Mouse (Mus musculus): ENCODE data around the gene Ezh1. TPM values are rescaled to one million over a fixed set of nuclear protein-coding genes. Genes with fewer than 3 reads are reported as not detected.
A peak's percentile ranks its signal among the peaks of the same experiment; 100 is the strongest.

Ezh1 gene
- total and polyA plus RNA-seq, 2 experiments from 2014 or later = 25.4 to 40.0 TPM

GRCm38 (mm10) chr11:101263989-101264280 is 37.7 kb upstream of the Ezh1 start:
- Histone ChIP-seq H3K27ac (ENCODE audit: low read depth, low read length) (no peak overlapping the region), H3K4me1 (ENCODE audit: insufficient read depth, low read length) (peaks cover 11% of the 10 kb centered on the region; the same call in 1 of the 2 replicates), H3K4me2 (ENCODE audit: low read depth, low read length, poor library complexity, severe bottlenecking) (no peak overlapping the region), H3K27me3 (ENCODE audit: insufficient read depth, low read length) (peaks cover 32% of the 10 kb centered on the region), H3K9ac (replicated peaks; ENCODE audit: low read length, poor library complexity, severe bottlenecking) (no peak overlapping the region), H3K36me3 (ENCODE audit: insufficient read depth, low read length) (no peaks in the 10 kb centered on the region; the same call in 1 of the 2 replicates), H3K9me3 (ENCODE audit: low read length) (no peaks in the 10 kb centered on the region), H3K4me3 (ENCODE audit: low read depth, low read length) (no peak overlapping the region)
- TF ChIP-seq CTCF (IDR thresholded peaks at IDR 0.05) = no peak
- WGBS = 7% methylated on average over 3 of the region's 3 CpGs
- no peak for ATAC-seq (ENCODE audit: low FRiP score)
- no peak for DNase-seq (ENCODE audit: low spot score)

DNA sequence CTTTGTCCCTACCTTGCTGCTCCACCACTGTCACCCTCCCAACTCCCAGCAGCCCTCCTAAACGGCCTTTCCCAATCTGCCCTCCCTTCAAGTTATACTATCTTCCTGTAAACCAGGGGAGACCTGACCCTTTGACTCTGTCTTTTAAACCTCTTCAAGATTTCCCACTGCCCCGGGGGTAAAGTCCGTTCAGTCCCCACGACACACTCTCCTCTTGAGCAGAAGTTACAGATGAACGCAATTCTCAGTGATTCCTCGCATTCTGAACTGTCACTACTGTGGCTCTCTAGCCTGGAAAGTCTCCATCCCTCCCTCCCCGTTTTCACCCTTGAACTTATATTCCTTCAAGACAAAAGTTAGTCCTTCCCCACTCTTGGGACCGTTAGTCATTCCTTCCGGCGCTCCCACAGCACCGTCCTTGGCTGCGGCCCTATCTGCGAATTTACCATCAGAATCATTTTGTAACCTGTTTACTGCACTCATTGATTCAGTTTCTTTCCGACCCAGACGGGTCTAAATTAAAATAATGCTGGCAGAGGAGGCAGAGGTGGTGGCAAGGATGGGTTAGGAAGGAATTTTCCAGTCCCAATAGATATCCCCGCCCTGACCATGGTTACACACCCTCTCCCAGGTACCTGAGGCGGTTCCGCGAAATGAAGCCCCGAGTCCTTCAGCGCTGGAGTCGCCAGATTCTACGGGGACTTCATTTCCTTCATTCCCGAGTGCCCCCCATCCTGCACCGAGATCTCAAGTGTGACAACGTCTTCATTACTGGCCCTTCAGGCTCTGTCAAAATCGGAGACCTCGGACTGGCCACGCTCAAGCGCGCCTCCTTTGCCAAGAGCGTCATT is 37.1 kb upstream of the Ezh1 start:
- DNase-seq (ENCODE audit: low spot score) = no peak
- Histone ChIP-seq H3K36me3 (ENCODE audit: insufficient read depth, low read length) (no peaks in the 10 kb centered on the region; the same call in 1 of the 2 replicates), H3K4me1 (ENCODE audit: insufficient read depth, low read length) (peaks cover 11% of the 10 kb centered on the region; the same call in 1 of the 2 replicates), H3K9me3 (ENCODE audit: low read length) (no peaks in the 10 kb centered on the region), H3K9ac (replicated peaks; ENCODE audit: low read length, poor library complexity, severe bottlenecking) (no peak overlapping the region), H3K27ac (ENCODE audit: low read depth, low read length) (no peak overlapping the region), H3K4me3 (ENCODE audit: low read depth, low read length) (no peak overlapping the region), H3K4me2 (ENCODE audit: low read depth, low read length, poor library complexity, severe bottlenecking) (no peak overlapping the region), H3K27me3 (ENCODE audit: insufficient read depth, low read length) (peaks cover 32% of the 10 kb centered on the region)
- TF ChIP-seq CTCF (IDR thresholded peaks at IDR 0.05) = no peak
- 7% methylated on average over 32 of the region's 32 CpGs for WGBS
- no peak for ATAC-seq (ENCODE audit: low FRiP score)

- H3K9ac ChIP-seq (replicated peaks; ENCODE audit: low read length, poor library complexity, severe bottlenecking) = no peak overlapping the region
- peaks cover 11% of the 10 kb centered on the region; the same call in 1 of the 2 replicates for H3K4me1 ChIP-seq (ENCODE audit: insufficient read depth, low read length)
- WGBS = 1% methylated on average over 24 of the region's 24 CpGs
- ATAC-seq (ENCODE audit: low FRiP score) (no peak), DNase-seq (ENCODE audit: low spot score) (no peak)
- H3K4me3 ChIP-seq (ENCODE audit: low read depth, low read length) = no peak overlapping the region
- H3K27ac ChIP-seq (ENCODE audit: low read depth, low read length) = no peak overlapping the region
- peaks cover 32% of the 10 kb centered on the region for H3K27me3 ChIP-seq (ENCODE audit: insufficient read depth, low read length)
- 0 out of 2 replicates have a peak overlapping the region, but pooled peaks have one; percentile 4 for H3K4me2 ChIP-seq (ENCODE audit: low read depth, low read length, poor library complexity, severe bottlenecking)
- peaks cover 4% of the 10 kb centered on the region; the same call in 1 of the 2 replicates for H3K36me3 ChIP-seq (ENCODE audit: insufficient read depth, low read length)
- TF ChIP-seq CTCF (IDR thresholded peaks at IDR 0.05) = no peak
- H3K9me3 ChIP-seq (ENCODE audit: low read length) = no peaks in the 10 kb centered on the region
These were observed 36.2 kb upstream of the Ezh1 start for GRCm38 (mm10) chr11:101262272-101262967.

DNA sequence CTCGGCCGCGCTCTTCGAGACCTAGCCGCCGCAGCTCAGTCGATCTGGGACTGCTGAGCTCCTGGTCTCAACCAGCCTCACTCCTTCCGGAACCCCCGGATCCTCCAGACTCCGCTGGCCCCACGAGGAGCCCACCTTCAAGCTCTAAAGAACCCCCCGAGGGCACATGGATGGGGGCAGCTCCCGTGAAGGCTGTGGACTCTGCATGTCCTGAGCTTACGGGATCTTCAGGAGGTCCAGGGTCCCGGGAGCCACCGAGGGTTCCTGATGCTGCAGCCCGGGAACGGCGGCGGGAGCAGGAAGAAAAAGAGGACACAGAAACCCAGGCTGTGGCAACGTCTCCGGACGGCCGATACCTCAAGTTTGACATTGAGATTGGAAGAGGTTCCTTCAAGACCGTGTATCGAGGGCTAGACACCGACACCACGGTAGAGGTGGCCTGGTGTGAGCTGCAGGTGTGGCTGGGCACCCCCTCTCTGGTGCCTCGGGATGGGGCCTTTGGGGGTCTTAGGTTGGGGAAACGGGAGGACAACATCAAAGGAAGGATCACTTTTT is 34.6 kb upstream of the Ezh1 start:
- peaks cover 29% of the 10 kb centered on the region for H3K27me3 ChIP-seq (ENCODE audit: insufficient read depth, low read length)
- no peaks in the 10 kb centered on the region for H3K9me3 ChIP-seq (ENCODE audit: low read length)
- DNase-seq (ENCODE audit: low spot score) (no peak), ATAC-seq (ENCODE audit: low FRiP score) (0 out of 2 replicates have a peak, but pooled peaks have one; percentile 50)
- peak overlapping the region; percentile 45 for H3K4me3 ChIP-seq (ENCODE audit: low read depth, low read length)
- 1% methylated on average over 30 of the region's 30 CpGs for WGBS
- peaks cover 4% of the 10 kb centered on the region; the same call in 1 of the 2 replicates for H3K36me3 ChIP-seq (ENCODE audit: insufficient read depth, low read length)
- H3K27ac ChIP-seq (ENCODE audit: low read depth, low read length) = no peak overlapping the region
- peak overlapping the region; percentile 95 for H3K4me2 ChIP-seq (ENCODE audit: low read depth, low read length, poor library complexity, severe bottlenecking)
- peak overlapping the region; percentile 55 for H3K9ac ChIP-seq (replicated peaks; ENCODE audit: low read length, poor library complexity, severe bottlenecking)
- peaks cover 11% of the 10 kb centered on the region; the same call in 1 of the 2 replicates for H3K4me1 ChIP-seq (ENCODE audit: insufficient read depth, low read length)
- TF ChIP-seq CTCF (IDR thresholded peaks at IDR 0.05) = no peak

GRCm38 (mm10) chr11:101259948-101260825 is 33.9 kb upstream of the Ezh1 start, which contains the start of gene Wnk4:
Gene Wnk4, plus strand, starts transcription at chr11:101260567.
- WGBS = 0% methylated on average over 41 of the region's 43 CpGs
- ATAC-seq (ENCODE audit: low FRiP score) = peak; percentile 61; the same call in 1 of the 2 replicates
- H3K4me2 ChIP-seq (ENCODE audit: low read depth, low read length, poor library complexity, severe bottlenecking) = peak within 1 kb of the TSS; percentile 95
- peak; percentile 43 for DNase-seq (ENCODE audit: low spot score)
- peaks cover 26% of the 10 kb centered on the region for H3K27me3 ChIP-seq (ENCODE audit: insufficient read depth, low read length)
- no peak for TF ChIP-seq CTCF (IDR thresholded peaks at IDR 0.05)
- H3K4me1 ChIP-seq (ENCODE audit: insufficient read depth, low read length) = peaks cover 10% of the 10 kb centered on the region; the same call in 1 of the 2 replicates
- no peak within 1 kb of the TSS for H3K27ac ChIP-seq (ENCODE audit: low read depth, low read length)
- peaks cover 4% of the 10 kb centered on the region; the same call in 1 of the 2 replicates for H3K36me3 ChIP-seq (ENCODE audit: insufficient read depth, low read length)
- H3K9ac ChIP-seq (replicated peaks; ENCODE audit: low read length, poor library complexity, severe bottlenecking) = peak within 1 kb of the TSS; percentile 55
- H3K4me3 ChIP-seq (ENCODE audit: low read depth, low read length) = peak within 1 kb of the TSS; percentile 45
- H3K9me3 ChIP-seq (ENCODE audit: low read length) = no peaks in the 10 kb centered on the region

Data from midbrain, postnatal 0 days (tissue).